Mouse (Mus musculus): ENCODE data around the gene Lep.

GRCm38 (mm10) chr6:29056377-29056776 lies 3.6 kb upstream of the Lep start:
- TF ChIP-seq CTCF (IDR thresholded peaks at IDR 0.05; ENCODE audit: low read depth): no peak
- no peak for TF ChIP-seq EP300 (IDR thresholded peaks at IDR 0.05; ENCODE audit: low read depth)

All from heart, postnatal 0 days (tissue).